ENCODE assay signal across 26 mouse cellular contexts in the genomic region with DNA sequence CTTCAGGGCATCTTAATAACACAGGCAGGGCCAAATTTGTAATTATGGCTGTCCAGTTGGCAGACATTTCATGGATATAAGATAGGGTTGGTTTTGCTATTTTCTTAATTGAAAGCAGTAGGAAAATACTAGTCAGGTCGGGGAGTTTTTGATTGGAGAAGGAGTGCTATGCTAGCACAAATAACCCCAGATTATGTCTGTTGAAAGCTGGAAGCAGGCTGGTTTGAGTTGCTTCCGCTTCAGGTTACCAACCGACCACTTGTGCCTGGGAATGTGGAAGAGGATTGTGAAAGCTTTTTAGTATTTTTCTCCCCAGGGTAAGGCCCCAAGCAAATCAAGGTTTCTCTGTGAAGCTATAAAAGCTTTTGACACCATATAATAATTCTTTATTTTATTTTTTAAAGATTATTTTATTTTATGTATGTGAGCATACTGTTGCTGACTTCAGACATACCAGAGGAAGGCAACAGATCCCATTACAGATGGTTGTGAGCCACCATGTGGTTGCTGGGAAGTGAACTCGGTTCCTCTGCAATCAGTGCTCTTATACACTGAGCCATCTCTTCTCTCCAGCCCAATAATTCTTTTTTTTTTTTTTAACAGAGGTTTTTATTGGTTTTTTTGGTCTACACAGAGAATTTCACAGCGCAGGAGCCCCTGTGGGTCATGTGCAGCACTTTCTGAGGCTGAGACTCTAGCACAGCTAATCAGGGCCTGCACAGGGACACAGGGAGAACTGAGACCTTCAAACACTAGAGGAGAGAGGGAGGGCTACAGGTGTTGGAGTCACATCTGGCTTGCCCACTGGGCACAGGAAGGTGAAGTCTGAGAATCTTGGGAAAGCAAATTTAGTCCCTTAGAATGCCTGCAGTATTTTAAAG. TPM values are rescaled to one million over a fixed set of nuclear protein-coding genes. Genes with fewer than 3 reads are reported as not detected.
DNase-seq lines count a peak whose midpoint lies in the region; ATAC-seq and TF ChIP-seq lines count a peak whose summit lies in the region.
"Had no signal": no experiment of that assay in that cellular context is flagged by ENCODE, and none has a peak within 500 bp of the region (broad histone marks: within the 10 kb centered on the region; RNA-seq: fewer than 3 reads in every experiment).

No protein-coding gene starts in this region.

- DNase-seq in layer of hippocampus, adult 2 months (ENCODE audit: low spot score in 2 of 2) = no peak
- DNase-seq in layer of hippocampus, adult 9-11 months = no peak
- no peak for DNase-seq in CH12.LX (ENCODE audit: extremely low read depth)
- DNase-seq in limb, embryonic 14.5 days (ENCODE audit: low spot score) = no peak
- no peak for DNase-seq in adrenal gland, adult (ENCODE audit: inconsistent age in 2 of 2, low spot score in 1 of 2)
- DNase-seq in gastrocnemius, adult 2 months = no peak
- DNase-seq: adrenal gland, adult 8-10 months; cerebellum, adult 11-12 months; gastrocnemius, postnatal 36 days; heart, postnatal 14 days; kidney, adult 2 months; midbrain, embryonic 14.5 days; retina, postnatal 1 day; right cerebral cortex, postnatal 14 days had no signal

- H3K4me3 ChIP-seq in layer of hippocampus, adult 2 months = no peak overlapping the region
- H3K4me3 ChIP-seq in CH12.LX (replicated peaks in 1 of 3; ENCODE audit: low read depth in 2 of 3, low read length in 2 of 3, poor library complexity in 1 of 3) = no peak overlapping the region
- no peak overlapping the region for H3K4me3 ChIP-seq in limb, embryonic 14.5 days (replicated peaks; ENCODE audit: low read length)
- H3K4me3 ChIP-seq in heart, embryonic 12.5 days = no peak overlapping the region
- no peak overlapping the region for H3K4me3 ChIP-seq in gastrocnemius, adult 2 months
- H3K4me3 ChIP-seq: hindbrain, embryonic 10.5 days; hindbrain, embryonic 15.5 days; intestine, embryonic 15.5 days; liver, embryonic 15.5 days; lung, embryonic 15.5 days; megakaryocyte, embryonic 14.5 days; neural tube, embryonic 15.5 days had no signal

- in situ Hi-C loops in CH12.LX (cut with MboI; ENCODE audit: low pct_ligation_motif_present, low pct_unique_long_range_greater_than_20kb, low sequenced_read_pairs) = no loop called here

- intact Hi-C loops in gastrocnemius, adult 2 months (cut with DNase I) = no loop called here

- H3K27me3 ChIP-seq in CH12.LX (replicated peaks) = no peaks in the 10 kb centered on the region
- no peaks in the 10 kb centered on the region for H3K27me3 ChIP-seq in limb, embryonic 14.5 days (ENCODE audit: control insufficient read depth, insufficient read depth, low read length)
- H3K27me3 ChIP-seq in heart, embryonic 12.5 days (replicated peaks) = no peaks in the 10 kb centered on the region
- H3K27me3 ChIP-seq: hindbrain, embryonic 15.5 days; intestine, embryonic 15.5 days; liver, embryonic 15.5 days; lung, embryonic 15.5 days; megakaryocyte, embryonic 14.5 days; neural tube, embryonic 15.5 days had no signal

- 41% methylated on average over 5 of the region's 5 CpGs for WGBS in limb, embryonic 14.5 days
- WGBS in heart, embryonic 12.5 days = 74% methylated on average over 5 of the region's 5 CpGs

- no peak for TF ChIP-seq POLR2A in CH12.LX (IDR thresholded peaks at IDR 0.05; ENCODE audit: low read depth, low read length)
- no peak for TF ChIP-seq POLR2A in limb, embryonic 14.5 days (IDR thresholded peaks at IDR 0.05; ENCODE audit: borderline replicate concordance, extremely low read depth, insufficient read depth, insufficient read length)

- TF ChIP-seq EP300 in CH12.LX (IDR thresholded peaks at IDR 0.05; ENCODE audit: low read length) = no peak

- TF ChIP-seq RAD21 in CH12.LX (IDR thresholded peaks at IDR 0.05; ENCODE audit: low read depth, low read length) = peak; percentile 24

- dilution Hi-C loops in CH12.LX (cut with MboI; ENCODE audit: extremely low pct_ligation_motif_present, extremely low pct_unique_long_range_greater_than_20kb, low sequenced_read_pairs) = no loop called here

- peak; percentile 40 for TF ChIP-seq CTCF in layer of hippocampus, adult 2 months (conservative IDR thresholded peaks at IDR 0.05)
- peak in 1 of 2 experiments; percentile 22; a peak in 1 of 4 replicates for TF ChIP-seq CTCF in CH12.LX (conservative IDR thresholded peaks at IDR 0.05 in 1 of 2, IDR thresholded peaks at IDR 0.05 in 1 of 2; ENCODE audit: low read depth in 2 of 2, low read length in 2 of 2)
- TF ChIP-seq CTCF in gastrocnemius, adult 2 months (IDR thresholded peaks at IDR 0.05) = no peak

- H3K9me3 ChIP-seq in CH12.LX (replicated peaks; ENCODE audit: low read length) = no peaks in the 10 kb centered on the region
- H3K9me3 ChIP-seq in limb, embryonic 14.5 days (ENCODE audit: control insufficient read depth, low read length) = no peaks in the 10 kb centered on the region
- H3K9me3 ChIP-seq in heart, embryonic 12.5 days (replicated peaks) = no peaks in the 10 kb centered on the region
- H3K9me3 ChIP-seq: hindbrain, embryonic 10.5 days; hindbrain, embryonic 15.5 days; intestine, embryonic 15.5 days; liver, embryonic 15.5 days; lung, embryonic 15.5 days; megakaryocyte, embryonic 14.5 days; neural tube, embryonic 15.5 days had no signal

- no peaks in the 10 kb centered on the region for H3K79me2 ChIP-seq in CH12.LX (replicated peaks; ENCODE audit: control insufficient read depth, extremely low read depth, insufficient read depth, poor library complexity, severe bottlenecking)

- no peak overlapping the region for H3K4me2 ChIP-seq in CH12.LX (ENCODE audit: insufficient read depth, low read depth, poor library complexity, severe bottlenecking)
- H3K4me2 ChIP-seq in limb, embryonic 14.5 days (replicated peaks; ENCODE audit: low read depth, low read length, severe bottlenecking) = no peak overlapping the region
- H3K4me2 ChIP-seq in heart, embryonic 12.5 days = no peak overlapping the region
- H3K4me2 ChIP-seq: hindbrain, embryonic 15.5 days; intestine, embryonic 15.5 days; liver, embryonic 15.5 days; lung, embryonic 15.5 days; neural tube, embryonic 15.5 days had no signal

- H3K4me1 ChIP-seq in CH12.LX (ENCODE audit: control insufficient read depth in 1 of 2, insufficient read depth in 2 of 2) = peaks cover 0 to 8% of the 10 kb centered on the region in 2 experiments; a peak in 2 of 4 replicates
- peaks cover 16% of the 10 kb centered on the region for H3K4me1 ChIP-seq in limb, embryonic 14.5 days (ENCODE audit: control insufficient read depth, insufficient read depth, low read length)
- peaks cover 15% of the 10 kb centered on the region for H3K4me1 ChIP-seq in heart, embryonic 12.5 days (replicated peaks)
- H3K4me1 ChIP-seq: liver, embryonic 15.5 days had no signal

- 0 out of 2 replicates have a peak, but pooled peaks have one; percentile 19 for ATAC-seq in common myeloid progenitor, adult 5-6 weeks (replicated peaks; ENCODE audit: low read depth, poor library complexity, severe bottlenecking)
- peak; percentile 52; the same call in 1 of the 2 replicates for ATAC-seq in limb, embryonic 14.5 days (ENCODE audit: low FRiP score, low read depth)
- no peak for ATAC-seq in heart, embryonic 12.5 days (ENCODE audit: insufficient number of reproducible peaks, low FRiP score)
- ATAC-seq: activated CD4-positive, CD25-positive, alpha-beta regulatory T cell, adult 4 months; CD4-positive, CD25-positive, alpha-beta regulatory T cell, adult 4 months; forebrain, embryonic 14.5 days; intestine, embryonic 15.5 days had no signal

- no peak overlapping the region for H3K9ac ChIP-seq in CH12.LX (ENCODE audit: insufficient read depth, low read depth)
- H3K9ac ChIP-seq in limb, embryonic 14.5 days (ENCODE audit: low read depth, low read length, severe bottlenecking) = no peak overlapping the region
- no peak overlapping the region for H3K9ac ChIP-seq in heart, embryonic 12.5 days
- H3K9ac ChIP-seq: hindbrain, embryonic 15.5 days; intestine, embryonic 15.5 days; liver, embryonic 15.5 days; lung, embryonic 15.5 days; neural tube, embryonic 15.5 days had no signal

- 0 out of 2 replicates have a peak overlapping the region, but pooled peaks have one; percentile 8 for H3K27ac ChIP-seq in layer of hippocampus, adult 2 months
- H3K27ac ChIP-seq in CH12.LX (ENCODE audit: insufficient read depth, low read depth) = no peak overlapping the region
- H3K27ac ChIP-seq in limb, embryonic 14.5 days (replicated peaks; ENCODE audit: low read depth, low read length) = no peak overlapping the region
- no peak overlapping the region for H3K27ac ChIP-seq in heart, embryonic 12.5 days (ENCODE audit: poor library complexity, severe bottlenecking)
- no peak overlapping the region for H3K27ac ChIP-seq in gastrocnemius, adult 2 months
- H3K27ac ChIP-seq: hindbrain, embryonic 10.5 days; hindbrain, embryonic 15.5 days; intestine, embryonic 15.5 days; liver, embryonic 15.5 days; lung, embryonic 15.5 days; neural tube, embryonic 15.5 days had no signal

- no peaks in the 10 kb centered on the region for H3K36me3 ChIP-seq in CH12.LX (replicated peaks in 1 of 2; ENCODE audit: control insufficient read depth in 1 of 2, insufficient read depth in 1 of 2, low read length in 1 of 2)
- no peaks in the 10 kb centered on the region for H3K36me3 ChIP-seq in limb, embryonic 14.5 days (ENCODE audit: control insufficient read depth, insufficient read depth, low read length)
- peaks cover 3% of the 10 kb centered on the region; the same call in 1 of the 2 replicates for H3K36me3 ChIP-seq in heart, embryonic 12.5 days
- H3K36me3 ChIP-seq: hindbrain, embryonic 10.5 days; hindbrain, embryonic 15.5 days; intestine, embryonic 15.5 days; liver, embryonic 15.5 days; lung, embryonic 15.5 days; neural tube, embryonic 15.5 days had no signal

TF ChIP-seq in CH12.LX, 34 proteins besides CTCF, POLR2A, EP300 and RAD21:
- no peak for TF ChIP-seq USF1 (IDR thresholded peaks at IDR 0.05; ENCODE audit: low read depth, low read length)
- TF ChIP-seq JUN (IDR thresholded peaks at IDR 0.05; ENCODE audit: insufficient read depth, low read depth, low read length) = no peak
- TF ChIP-seq HCFC1 (IDR thresholded peaks at IDR 0.05; ENCODE audit: low read depth, low read length) = no peak
- peak; percentile 36 for TF ChIP-seq SMC3 (IDR thresholded peaks at IDR 0.05; ENCODE audit: low read depth, low read length)
- no peak for TF ChIP-seq E2F4 (IDR thresholded peaks at IDR 0.05; ENCODE audit: insufficient replicate concordance, low read depth, low read length)
- no peak for TF ChIP-seq BHLHE40 (IDR thresholded peaks at IDR 0.05; ENCODE audit: low read depth, low read length)
- TF ChIP-seq CHD2 (IDR thresholded peaks at IDR 0.05; ENCODE audit: low read length) = no peak

RNA-seq across cellular contexts. Expression of a gene that starts 50.9 kb away (rescaled TPM):
- total RNA-seq in layer of hippocampus, adult 2 months (2021) = 10 to 100 TPM; 19.5 to 22.3 TPM
- not detected in 2 replicates for total RNA-seq in CH12.LX (2012; rRNA removed)
- not detected in 2 replicates for total RNA-seq in CH12.LX (2014; rRNA removed)
- not detected in 2 replicates for polyA plus RNA-seq in CH12.LX (2012; ENCODE audit: insufficient read length, low read depth)
- 29.3 and 44.0 TPM in 2 replicates for total RNA-seq in common myeloid progenitor, adult 5-6 weeks (2017)
- polyA plus RNA-seq in limb, embryonic 14.5 days (2012; rRNA removed) = 105 and 112 TPM in 2 replicates
- 185 and 205 TPM in 2 replicates for polyA plus RNA-seq in limb, embryonic 14.5 days (2014; fragmentation: Nextera tagmentation; extraction: Ambion mirVana)
- 148 and 153 TPM in 2 replicates for polyA plus RNA-seq in heart, embryonic 12.5 days (2016; fragmentation: Nextera tagmentation; extraction: Ambion mirVana)
- 10 to 100 TPM; 21.0 to 24.3 TPM for total RNA-seq in gastrocnemius, adult 2 months (2021)

Comparison
In these comparisons a context has a peak if more than half of its experiments do, and no peak if none do; other contexts are left out.
1. RNA of a gene that starts 50.9 kb away (total RNA-seq): 29.3 to 44.0 TPM in common myeloid progenitor, adult 5-6 weeks, 21.0 to 24.3 TPM in gastrocnemius, adult 2 months and 19.5 to 22.3 TPM in layer of hippocampus, adult 2 months; not detected in CH12.LX; every median in the first group is over 10 times any median in the second.